Mouse (Mus musculus) layer of hippocampus, adult 8-10 months (tissue): ENCODE measurements around the gene Mpp4. TPM values are rescaled to one million over a fixed set of nuclear protein-coding genes. Genes with fewer than 3 reads are reported as not detected.

ENCODE experiments used
- DNase-seq, 2 experiments: peaks; one replicate each; pipeline ENCODE4 v3.0.0; 2022; ENCODE audit warnings: low spot score in 2 of 2
- total RNA-seq, 4 experiments: library from RNA; stranded (reverse); gene quantifications; 2 replicates each; pipeline ENCODE4 v1.2.4; 2022

Gene Mpp4
- 1 to 10 TPM; 1.2 to 2.4 (median 2.2) TPM for total RNA-seq

DNA sequence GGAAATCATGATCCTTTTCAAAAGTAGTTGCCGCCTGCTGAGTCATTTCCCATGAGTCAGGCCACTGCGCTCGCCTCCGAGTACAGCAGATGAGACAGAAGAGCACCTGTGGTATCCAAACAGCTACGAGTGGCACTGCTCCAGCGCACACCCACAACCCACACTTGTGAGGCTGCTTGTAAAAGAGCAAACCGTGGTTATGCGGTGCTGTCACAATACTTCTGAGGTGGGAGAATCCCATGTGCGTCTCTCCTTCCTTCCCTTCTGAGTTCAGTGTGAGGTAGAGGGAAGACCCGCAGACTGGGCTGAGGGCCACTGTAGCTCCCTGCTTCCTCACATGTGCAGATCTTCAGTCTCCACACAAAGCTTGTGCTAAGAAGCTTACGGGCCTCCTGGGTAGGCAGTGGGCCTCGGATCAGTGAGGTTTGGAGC, at the start of gene Mpp4:
Gene Mpp4, minus strand, starts transcription at position 360 of the 432 bp plus-strand sequence.
- DNase-seq = peak; percentile 75 to 81

GRCm38 (mm10) chr1:59212951-59213350, 49.8 kb upstream of the Mpp4 start:
- DNase-seq = no peak

DNA sequence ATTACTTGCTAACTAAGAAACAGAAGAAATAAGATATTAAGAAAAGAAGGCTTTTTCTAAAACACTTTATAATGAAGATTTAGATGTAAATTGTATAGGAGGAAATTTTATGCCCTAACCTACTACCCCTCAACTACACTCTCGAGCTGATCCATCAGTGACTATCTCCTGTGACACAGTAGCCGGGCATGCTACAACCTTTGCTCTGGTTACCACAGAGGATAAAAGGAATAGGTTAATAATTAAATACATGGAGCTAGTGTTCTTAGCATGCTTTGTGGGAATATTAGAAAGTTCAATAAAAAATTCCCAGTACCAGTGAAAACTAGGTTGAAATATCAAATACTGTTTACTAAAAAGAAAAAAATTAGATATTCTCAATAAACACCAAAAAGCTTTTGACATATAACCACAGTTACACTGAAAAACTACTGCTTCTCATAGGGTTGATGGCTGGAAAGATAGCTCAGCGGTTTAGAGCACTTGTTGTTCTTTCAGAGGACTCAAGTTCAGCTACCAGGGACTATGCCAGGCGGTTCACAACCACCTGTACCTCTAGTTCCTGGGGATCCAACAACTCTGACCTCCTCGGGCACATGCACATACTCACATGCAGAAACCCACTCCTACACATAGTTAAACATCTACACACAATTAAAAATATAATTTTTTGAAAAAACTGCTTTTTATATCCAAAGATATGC, 49.0 kb upstream of the Mpp4 start:
- no peak for DNase-seq

DNA sequence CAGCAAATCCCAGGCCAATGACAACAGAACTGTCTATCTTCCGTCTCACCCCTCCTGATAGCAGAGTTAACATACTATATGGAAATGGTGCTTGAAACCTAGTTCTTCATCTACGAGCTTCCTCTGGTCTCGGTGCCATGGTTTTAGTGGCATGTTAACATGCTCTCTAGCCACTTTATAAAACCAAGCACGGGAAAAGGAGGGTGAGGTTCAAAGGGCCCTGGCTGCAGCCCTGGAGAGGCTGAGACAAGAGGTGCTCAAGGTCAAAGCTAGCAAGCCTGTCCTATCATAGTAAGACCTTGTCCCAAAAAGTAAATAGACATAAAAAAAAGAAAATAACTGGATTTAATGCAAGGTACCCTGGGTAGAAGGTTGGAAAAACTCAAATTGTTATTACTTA, 48.5 kb upstream of the Mpp4 start:
- no peak for DNase-seq

DNA sequence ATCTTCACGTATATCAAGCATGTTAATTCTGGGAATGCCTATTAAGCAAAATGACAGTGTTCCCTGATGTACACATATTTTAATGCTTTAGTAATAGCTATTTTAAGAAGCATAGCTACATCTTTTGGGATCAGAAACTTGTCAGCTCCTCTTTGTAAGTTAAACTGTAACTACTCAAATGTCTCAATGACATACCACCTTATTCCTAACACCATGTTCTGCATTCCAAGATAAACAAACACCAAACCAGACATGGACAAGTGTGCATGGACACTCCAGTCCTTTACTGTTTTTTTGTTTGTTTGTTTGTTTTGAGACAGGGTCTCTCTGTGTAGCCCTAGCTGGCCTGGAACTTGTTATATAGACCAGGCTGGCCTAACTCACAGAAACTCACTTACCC, 45.1 kb upstream of the Mpp4 start:
- DNase-seq = no peak

DNA sequence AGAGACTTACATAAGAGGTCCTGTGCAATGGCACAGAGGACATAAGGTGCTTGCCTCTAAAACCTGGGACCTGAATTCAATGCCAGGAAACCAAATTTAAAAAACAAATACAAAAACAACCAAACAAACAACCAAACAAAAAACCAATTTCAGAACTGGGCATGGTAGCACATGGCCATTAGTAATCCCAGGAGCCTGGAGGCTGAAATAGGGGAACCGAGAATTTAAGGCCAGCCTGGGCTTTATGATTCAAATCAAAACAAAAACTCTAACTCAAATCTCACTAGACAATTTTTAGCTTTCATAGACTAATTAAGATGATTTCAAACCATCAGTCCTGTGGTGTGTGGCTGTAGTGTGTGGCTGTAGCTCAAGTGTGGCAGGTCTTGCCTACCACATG, 41.3 kb upstream of the Mpp4 start:
- DNase-seq = no peak

GRCm38 (mm10) chr1:59202367-59202766, 39.2 kb upstream of the Mpp4 start:
- no peak for DNase-seq

GRCm38 (mm10) chr1:59201561-59201960, 38.4 kb upstream of the Mpp4 start:
- no peak for DNase-seq

- no peak for DNase-seq
These were observed 37.8 kb upstream of the Mpp4 start for GRCm38 (mm10) chr1:59200960-59201359.

DNA sequence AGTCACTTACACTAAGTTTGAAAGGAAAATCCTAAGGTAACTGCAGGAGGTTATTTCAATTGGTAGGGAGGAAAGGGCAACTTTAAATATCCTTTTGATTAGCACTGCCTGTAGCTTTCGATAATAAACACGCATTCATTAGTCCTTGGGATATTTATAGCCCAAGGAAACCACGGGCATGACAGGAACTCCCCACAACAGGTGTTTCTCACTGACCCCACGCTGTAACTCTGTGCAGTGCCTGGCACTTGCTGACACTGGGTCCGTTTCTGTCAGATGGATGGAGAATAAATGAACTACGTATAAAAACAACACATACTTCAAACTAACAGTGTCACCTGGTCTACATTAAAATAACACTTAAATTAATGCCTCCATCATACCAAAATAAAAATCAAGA, 31.8 kb upstream of the Mpp4 start:
- no peak for DNase-seq

- DNase-seq = peak in 1 of 2 experiments; percentile 29
These were observed 24.6 kb upstream of the Mpp4 start for GRCm38 (mm10) chr1:59187786-59188185.

- DNase-seq = no peak
These were observed 23.1 kb upstream of the Mpp4 start for GRCm38 (mm10) chr1:59186317-59186716.

DNA sequence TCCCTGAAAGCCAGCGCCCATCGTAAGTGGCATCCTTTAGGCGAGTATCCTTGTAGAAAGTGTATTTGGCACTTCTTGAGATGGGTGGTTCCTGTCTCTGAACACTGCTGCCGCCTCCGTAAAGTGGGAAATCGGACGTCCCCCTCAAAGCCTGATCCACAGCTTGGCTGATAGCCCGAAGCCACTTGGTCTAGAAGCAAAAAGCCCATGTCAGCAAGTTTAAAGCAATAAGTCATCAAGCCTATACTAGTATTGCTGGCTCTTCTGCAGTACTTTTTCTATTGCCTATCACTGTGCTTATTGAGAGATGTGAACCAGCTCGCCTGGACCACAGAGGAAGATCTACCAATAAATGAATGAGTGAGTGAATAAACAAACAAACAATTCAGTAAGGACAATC, 22.2 kb upstream of the Mpp4 start:
- DNase-seq = no peak

- DNase-seq = no peak
These were observed 19.9 kb upstream of the Mpp4 start for GRCm38 (mm10) chr1:59183045-59183444.

GRCm38 (mm10) chr1:59182373-59182772, 19.2 kb upstream of the Mpp4 start:
- no peak for DNase-seq

DNA sequence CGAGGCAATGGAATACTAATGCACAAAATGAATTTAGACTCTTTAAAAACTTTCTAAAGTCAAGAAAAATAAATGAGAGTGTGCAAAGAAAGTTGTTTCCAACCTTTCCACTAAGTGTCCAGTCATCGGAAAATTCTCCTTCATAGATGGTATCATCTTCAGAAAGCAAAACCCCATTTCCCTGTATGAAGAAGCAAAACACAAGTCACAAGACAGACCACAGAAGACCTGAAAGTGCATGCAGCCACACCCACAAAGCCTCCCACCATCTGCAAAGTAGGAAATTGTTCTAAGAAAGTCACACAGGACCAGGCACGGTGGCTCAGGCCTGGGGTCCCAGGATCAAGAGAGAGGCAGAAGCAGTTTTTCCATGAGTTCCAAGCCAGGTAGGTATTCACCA, 16.8 kb upstream of the Mpp4 start:
- DNase-seq = no peak

- DNase-seq = no peak
These were observed 15.2 kb upstream of the Mpp4 start for GRCm38 (mm10) chr1:59178401-59178800.

DNA sequence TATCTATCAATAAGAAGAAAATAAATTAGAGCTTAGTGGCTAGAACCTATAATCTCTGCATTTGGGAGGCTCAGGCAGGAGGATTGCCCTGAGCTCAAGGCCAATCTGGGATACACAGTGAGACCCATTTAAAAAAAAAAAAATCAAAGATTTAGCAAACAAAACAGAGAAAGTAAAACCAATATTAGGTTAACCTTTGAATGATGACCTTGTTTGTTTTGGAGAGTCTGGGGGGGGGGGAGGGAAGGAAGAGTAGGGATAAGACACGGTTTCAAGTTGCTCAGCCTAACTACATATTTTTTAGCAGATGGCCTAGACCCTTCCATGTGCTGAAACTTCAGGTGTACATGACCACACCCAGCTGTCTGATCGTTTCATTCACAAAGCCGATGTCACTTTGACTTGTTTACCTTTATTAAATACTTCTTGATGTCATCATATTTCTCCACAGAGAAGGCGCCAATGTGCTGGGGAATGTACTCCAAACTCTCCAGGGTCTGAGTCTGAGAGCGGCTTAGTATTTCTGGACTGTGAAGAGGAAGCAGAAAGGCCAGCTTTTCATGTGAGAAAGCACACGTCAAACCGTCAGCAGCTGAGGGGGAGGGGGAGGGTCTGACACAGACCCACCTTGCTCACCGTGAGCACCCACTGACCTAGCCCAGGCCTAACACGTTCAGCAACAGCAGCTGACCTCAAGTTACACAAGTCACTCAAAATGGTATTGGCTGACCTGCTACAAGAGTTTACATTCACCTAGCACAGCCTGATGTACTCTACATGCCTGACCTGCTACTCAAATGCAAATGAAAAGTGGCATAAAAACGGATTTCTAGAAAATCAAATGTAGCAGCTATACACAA, 11.6 kb upstream of the Mpp4 start:
- DNase-seq = no peak

GRCm38 (mm10) chr1:59173023-59173422, 9.8 kb upstream of the Mpp4 start:
- no peak for DNase-seq

- no peak for DNase-seq
These were observed 8.7 kb upstream of the Mpp4 start for GRCm38 (mm10) chr1:59171875-59172274.

DNA sequence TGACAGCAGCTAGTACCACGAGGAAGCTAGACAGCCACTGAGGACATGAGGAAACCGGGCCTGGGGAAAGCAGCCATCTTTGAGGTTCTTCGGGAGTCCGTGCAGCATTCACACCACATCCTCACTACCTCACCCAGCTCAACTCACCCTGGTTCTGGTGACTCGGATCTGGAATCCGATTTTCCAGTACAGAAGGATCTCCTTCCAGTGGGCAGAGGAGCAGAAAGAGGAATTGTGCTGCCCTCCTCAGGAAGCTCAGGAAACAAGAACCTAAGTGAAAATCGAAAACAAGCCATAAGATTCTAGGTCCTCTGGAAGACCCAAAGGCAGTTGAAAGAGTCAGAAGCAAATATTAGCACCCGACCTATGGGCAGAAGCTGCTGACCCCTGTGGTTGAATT, 7.1 kb upstream of the Mpp4 start:
- no peak for DNase-seq

DNA sequence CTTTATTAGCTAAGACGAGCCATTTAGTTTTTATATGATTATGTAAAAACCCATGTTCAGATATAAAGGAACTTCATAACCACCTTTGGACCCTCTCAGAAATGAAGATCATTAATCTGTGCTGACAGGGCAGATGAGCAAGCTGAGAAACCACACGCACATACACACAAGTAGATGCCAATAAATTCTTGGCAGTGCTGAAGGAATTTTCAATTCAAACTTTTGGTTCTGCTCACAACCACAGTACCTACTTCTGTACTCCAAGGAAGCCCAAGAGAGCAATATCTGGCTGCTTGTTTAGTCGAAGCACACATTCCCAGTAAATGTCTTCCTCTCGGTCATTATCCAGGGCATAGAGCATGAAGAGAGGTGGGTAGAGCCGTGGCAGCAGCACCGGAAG, 6.4 kb upstream of the Mpp4 start:
- no peak for DNase-seq

DNA sequence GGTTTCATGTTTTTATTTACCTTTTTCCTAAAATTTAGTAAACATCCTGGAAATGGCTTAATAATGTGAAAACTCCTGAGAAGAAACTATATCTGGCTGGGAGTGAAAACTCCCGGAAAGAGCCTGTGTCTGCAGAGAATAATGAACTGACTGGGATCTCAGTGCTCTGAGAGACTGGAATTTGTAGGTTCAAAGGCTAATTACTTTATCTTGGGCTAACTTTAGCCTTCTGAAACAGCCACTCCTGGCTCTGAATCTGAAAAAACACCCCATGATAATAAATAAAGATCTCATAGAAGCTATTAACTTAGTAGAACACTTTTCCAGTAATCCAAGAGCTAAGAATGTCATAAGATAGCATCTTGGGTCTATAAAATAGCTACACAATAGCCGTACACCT, 5.4 kb upstream of the Mpp4 start:
- no peak for DNase-seq
